ENCODE assay signal across 8 mouse cellular contexts in the genomic region with DNA sequence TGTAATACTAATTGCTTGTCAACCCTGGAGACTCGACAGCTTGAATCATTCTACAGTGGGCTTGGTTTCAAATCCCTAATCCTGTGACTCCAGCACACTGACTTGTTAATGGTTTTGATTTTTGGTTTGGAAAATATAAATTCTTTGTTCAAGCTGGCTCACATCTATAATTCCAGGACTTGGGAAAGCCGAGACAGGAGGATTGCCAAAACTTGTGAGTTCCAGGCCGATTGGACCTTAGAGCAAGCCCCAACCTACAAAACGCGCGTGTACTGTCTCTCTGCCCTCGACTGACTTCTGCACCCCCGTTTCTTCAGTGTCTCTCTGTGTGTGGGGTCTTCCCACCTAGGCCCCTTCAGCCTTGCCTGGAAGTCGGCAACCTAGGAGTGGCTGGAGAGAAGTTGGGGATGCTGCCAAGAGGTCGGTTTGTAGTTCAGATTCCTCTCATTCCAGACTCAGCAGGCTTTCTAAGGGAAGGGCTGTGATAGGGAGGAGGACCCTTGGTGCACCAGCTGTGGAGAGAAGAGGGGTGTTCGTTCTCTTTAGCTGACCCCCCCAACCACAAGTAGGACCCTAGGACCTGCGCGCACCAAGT. TPM values are rescaled to one million over a fixed set of nuclear protein-coding genes. Genes with fewer than 3 reads are reported as not detected.
DNase-seq lines count a peak whose midpoint lies in the region; ATAC-seq and TF ChIP-seq lines count a peak whose summit lies in the region.

No protein-coding gene starts in this region.

- H3K4me2 ChIP-seq in heart, embryonic 12.5 days, result peak overlapping the region; percentile 32
- H3K4me2 ChIP-seq in stomach, postnatal 0 days (replicated peaks; ENCODE audit: low read depth), result no peak overlapping the region

- H3K36me3 ChIP-seq in heart, embryonic 12.5 days, result 0 out of 2 replicates have a peak, but pooled peaks cover 3% of the 10 kb centered on the region
- H3K36me3 ChIP-seq in limb, embryonic 10.5 days, result no peaks in the 10 kb centered on the region
- no peaks in the 10 kb centered on the region for H3K36me3 ChIP-seq in stomach, postnatal 0 days (ENCODE audit: control insufficient read depth, insufficient read depth, low read length)

- no peak for TF ChIP-seq CTCF in stomach, postnatal 0 days (IDR thresholded peaks at IDR 0.05; ENCODE audit: low read depth)
- TF ChIP-seq CTCF in left cerebral cortex, adult 2 months (IDR thresholded peaks at IDR 0.05), result no peak

- peaks cover 45% of the 10 kb centered on the region for H3K4me1 ChIP-seq in heart, embryonic 12.5 days (replicated peaks)
- peaks cover 48% of the 10 kb centered on the region for H3K4me1 ChIP-seq in limb, embryonic 10.5 days
- H3K4me1 ChIP-seq in stomach, postnatal 0 days (replicated peaks; ENCODE audit: control insufficient read depth, insufficient read depth), result peaks cover 3% of the 10 kb centered on the region

- TF ChIP-seq EP300 in stomach, postnatal 0 days (optimal IDR thresholded peaks at IDR 0.05), result no peak

- no peaks in the 10 kb centered on the region for H3K27me3 ChIP-seq in heart, embryonic 12.5 days (replicated peaks)
- peaks cover 26% of the 10 kb centered on the region for H3K27me3 ChIP-seq in limb, embryonic 10.5 days (ENCODE audit: low read depth, poor library complexity, severe bottlenecking)
- no peaks in the 10 kb centered on the region for H3K27me3 ChIP-seq in stomach, postnatal 0 days (ENCODE audit: control insufficient read depth, insufficient read depth, low read length)

- no peak overlapping the region for H3K4me3 ChIP-seq in heart, embryonic 12.5 days
- no peak overlapping the region for H3K4me3 ChIP-seq in limb, embryonic 10.5 days
- H3K4me3 ChIP-seq in stomach, postnatal 0 days (ENCODE audit: low read depth, low read length), result no peak overlapping the region
- H3K4me3 ChIP-seq in left cerebral cortex, adult 2 months, result no peak overlapping the region

- peaks cover 10% of the 10 kb centered on the region; the same call in 1 of the 2 replicates for H3K9me3 ChIP-seq in heart, embryonic 12.5 days (replicated peaks)
- H3K9me3 ChIP-seq in limb, embryonic 10.5 days (replicated peaks), result no peaks in the 10 kb centered on the region
- no peaks in the 10 kb centered on the region for H3K9me3 ChIP-seq in stomach, postnatal 0 days (ENCODE audit: control insufficient read depth, low read length)

- DNase-seq in 3134 (ENCODE audit: extremely low read depth, insufficient read length, low spot score), result peak; percentile 79
- peak; percentile 88 for DNase-seq in NIH3T3 (ENCODE audit: low read depth)
- no peak for DNase-seq in limb, embryonic 10.5 days (ENCODE audit: low spot score)
- no peak for DNase-seq in stomach, postnatal 0 days (ENCODE audit: low spot score)
- DNase-seq in left cerebral cortex, adult 2 months (ENCODE audit: extremely low spot score in 1 of 2, low spot score in 2 of 2), result no peak
- no peak for DNase-seq in left cerebral cortex, adult 18-20 months (ENCODE audit: low spot score in 2 of 2)
- no peak for DNase-seq in cerebellum, adult 9-11 months

- 20% methylated on average over 13 of the region's 13 CpGs for WGBS in heart, embryonic 12.5 days
- WGBS in limb, embryonic 10.5 days, result 28% methylated on average over 13 of the region's 13 CpGs
- 13% methylated on average over 11 of the region's 13 CpGs for WGBS in stomach, postnatal 0 days

- intact Hi-C loops in left cerebral cortex, adult 2 months (cut with DNase I), result no loop called here

- H3K27ac ChIP-seq in heart, embryonic 12.5 days (ENCODE audit: poor library complexity, severe bottlenecking), result peak overlapping the region; percentile 78
- peak overlapping the region; percentile 57 for H3K27ac ChIP-seq in limb, embryonic 10.5 days
- H3K27ac ChIP-seq in stomach, postnatal 0 days (replicated peaks), result peak overlapping the region; percentile 66
- no peak overlapping the region for H3K27ac ChIP-seq in left cerebral cortex, adult 2 months

- peak overlapping the region; percentile 20; the same call in 1 of the 2 replicates for H3K9ac ChIP-seq in heart, embryonic 12.5 days
- H3K9ac ChIP-seq in stomach, postnatal 0 days (ENCODE audit: low read length), result no peak overlapping the region

- no peak; the same call in 1 of the 2 replicates for ATAC-seq in heart, embryonic 12.5 days (ENCODE audit: insufficient number of reproducible peaks, low FRiP score)
- no peak; the same call in 1 of the 2 replicates for ATAC-seq in stomach, postnatal 0 days (ENCODE audit: low FRiP score, low TSS enrichment)

RNA-seq across cellular contexts. Expression of a gene that starts 2.9 kb away (rescaled TPM):
- polyA plus RNA-seq in heart, embryonic 12.5 days (2016; fragmentation: Nextera tagmentation; extraction: Ambion mirVana), result 10.9 and 11.6 TPM in 2 replicates
- 2.5 and 3.3 TPM in 2 replicates for polyA plus RNA-seq in limb, embryonic 10.5 days (2016; fragmentation: Nextera tagmentation; extraction: Ambion mirVana)
- polyA plus RNA-seq in stomach, postnatal 0 days (2015; fragmentation: Nextera tagmentation; extraction: Ambion mirVana), result 20.1 and 22.4 TPM in 2 replicates
- total RNA-seq in left cerebral cortex, adult 2 months (2021), result 1 to 10 TPM; 4.8 to 5.0 TPM
- total RNA-seq in left cerebral cortex, adult 18-20 months (2021), result 1 to 10 TPM; 3.7 to 5.4 TPM

RNA-seq across cellular contexts. Expression of a gene that starts 22.1 kb away (rescaled TPM):
- polyA plus RNA-seq in heart, embryonic 12.5 days (2016; fragmentation: Nextera tagmentation; extraction: Ambion mirVana), result 32.0 and 33.8 TPM in 2 replicates
- polyA plus RNA-seq in limb, embryonic 10.5 days (2016; fragmentation: Nextera tagmentation; extraction: Ambion mirVana), result 54.8 and 59.8 TPM in 2 replicates
- 10.2 and 11.8 TPM in 2 replicates for polyA plus RNA-seq in stomach, postnatal 0 days (2015; fragmentation: Nextera tagmentation; extraction: Ambion mirVana)
- 10 to 100 TPM; 10.9 to 11.7 TPM for total RNA-seq in left cerebral cortex, adult 2 months (2021)
- 1 to 10 TPM; 9.4 to 9.7 TPM for total RNA-seq in left cerebral cortex, adult 18-20 months (2021)

RNA-seq across cellular contexts. Expression of a gene that starts 25.9 kb away (rescaled TPM):
- 38.9 and 42.7 TPM in 2 replicates for polyA plus RNA-seq in heart, embryonic 12.5 days (2016; fragmentation: Nextera tagmentation; extraction: Ambion mirVana)
- 67.1 and 77.1 TPM in 2 replicates for polyA plus RNA-seq in limb, embryonic 10.5 days (2016; fragmentation: Nextera tagmentation; extraction: Ambion mirVana)
- polyA plus RNA-seq in stomach, postnatal 0 days (2015; fragmentation: Nextera tagmentation; extraction: Ambion mirVana), result 16.7 and 16.8 TPM in 2 replicates
- total RNA-seq in left cerebral cortex, adult 2 months (2021), result 10 to 100 TPM; 57.1 to 60.5 TPM
- 10 to 100 TPM; 50.8 to 52.0 TPM for total RNA-seq in left cerebral cortex, adult 18-20 months (2021)

Comparison
In these comparisons a context has a peak if more than half of its experiments do, and no peak if none do; other contexts are left out.
1. DNase-seq: peak in 3134 (single experiment) and NIH3T3 (single experiment); none in limb, embryonic 10.5 days (single experiment), stomach, postnatal 0 days (single experiment), left cerebral cortex, adult 2 months (0 of 2), left cerebral cortex, adult 18-20 months (0 of 2) and cerebellum, adult 9-11 months (single experiment).